Mouse (Mus musculus): ENCODE results near the gene Rras. TPM values are rescaled to one million over a fixed set of nuclear protein-coding genes. Genes with fewer than 3 reads are reported as not detected.

The Rras gene
- polyA plus RNA-seq, 1 experiment from 2014 or later = 27.5 TPM

- Histone ChIP-seq H3K36me3 (peaks cover 9% of the 10 kb centered on the region), H3K9me3 (no peaks in the 10 kb centered on the region), H3K4me3 (no peak overlapping the region; the same call in 1 of the 2 replicates), H3K4me1 (peaks cover 27% of the 10 kb centered on the region), H3K27me3 (no peaks in the 10 kb centered on the region), H3K4me2 (replicated peaks) (peak overlapping the region; percentile 63; the same call in 1 of the 2 replicates), H3K27ac (no peak overlapping the region), H3K9ac (no peak overlapping the region)
- ATAC-seq (ENCODE audit: low FRiP score, low read depth) = no peak
- 90% methylated on average over 6 of the region's 6 CpGs for whole genome bisulfite sequencing
Measured at GRCm38 (mm10) chr7:45060632-45061122, 42.9 kb downstream of the Rras start.

DNA sequence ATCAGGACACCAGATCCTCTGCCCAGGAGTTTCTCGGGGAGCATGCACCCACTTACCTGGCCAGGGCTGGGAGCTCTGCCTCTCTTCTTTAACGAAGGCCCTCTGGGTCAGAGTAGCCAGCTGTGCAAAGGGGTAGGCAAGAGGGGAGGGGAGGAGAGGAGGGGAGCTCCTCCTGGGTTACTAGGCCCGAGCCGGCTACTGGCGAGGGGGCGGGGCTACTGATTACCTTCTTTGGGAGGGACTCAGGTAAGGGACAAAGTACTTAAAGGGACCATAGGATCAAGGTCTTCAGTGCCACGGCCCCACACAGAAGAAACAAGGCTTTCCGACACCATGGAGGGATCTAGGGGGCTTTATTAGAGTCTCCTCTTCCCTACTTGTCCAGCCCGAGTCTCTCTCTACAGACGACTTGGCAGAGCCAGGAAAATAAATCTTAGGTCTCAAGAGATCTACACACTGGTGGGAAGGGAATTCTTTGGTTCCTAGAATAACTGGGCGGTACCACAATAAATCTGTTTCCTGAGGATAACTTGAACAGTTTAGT, 43.8 kb downstream of the Rras start:
- Histone ChIP-seq H3K9ac (peak overlapping the region; percentile 60), H3K36me3 (peaks cover 9% of the 10 kb centered on the region), H3K27ac (peak overlapping the region; percentile 92), H3K27me3 (no peaks in the 10 kb centered on the region), H3K4me2 (replicated peaks) (peak overlapping the region; percentile 63), H3K4me1 (peaks cover 27% of the 10 kb centered on the region), H3K4me3 (peak overlapping the region; percentile 68), H3K9me3 (no peaks in the 10 kb centered on the region)
- 15% methylated on average over 11 of the region's 11 CpGs for WGBS
- ATAC-seq (ENCODE audit: low FRiP score, low read depth) = no peak

- Histone ChIP-seq H3K9ac (peak within 1 kb of the TSS; percentile 72), H3K27me3 (no peaks in the 10 kb centered on the region), H3K4me2 (replicated peaks) (peak within 1 kb of the TSS; percentile 63), H3K27ac (peak within 1 kb of the TSS; percentile 92), H3K4me1 (peaks cover 27% of the 10 kb centered on the region), H3K36me3 (peaks cover 9% of the 10 kb centered on the region), H3K4me3 (peak within 1 kb of the TSS; percentile 68), H3K9me3 (no peaks in the 10 kb centered on the region)
- ATAC-seq (ENCODE audit: low FRiP score, low read depth) = peak; percentile 91
- under 1% methylated on average over 31 of the region's 31 CpGs for WGBS
Measured at GRCm38 (mm10) chr7:45062239-45062835, 44.6 kb downstream of the Rras start, which contains the start of the genes Nosip and Prrg2. Gene Nosip, plus strand, starts transcription at chr7:45062429. Gene Prrg2, minus strand, starts transcription at chr7:45062677.

DNA sequence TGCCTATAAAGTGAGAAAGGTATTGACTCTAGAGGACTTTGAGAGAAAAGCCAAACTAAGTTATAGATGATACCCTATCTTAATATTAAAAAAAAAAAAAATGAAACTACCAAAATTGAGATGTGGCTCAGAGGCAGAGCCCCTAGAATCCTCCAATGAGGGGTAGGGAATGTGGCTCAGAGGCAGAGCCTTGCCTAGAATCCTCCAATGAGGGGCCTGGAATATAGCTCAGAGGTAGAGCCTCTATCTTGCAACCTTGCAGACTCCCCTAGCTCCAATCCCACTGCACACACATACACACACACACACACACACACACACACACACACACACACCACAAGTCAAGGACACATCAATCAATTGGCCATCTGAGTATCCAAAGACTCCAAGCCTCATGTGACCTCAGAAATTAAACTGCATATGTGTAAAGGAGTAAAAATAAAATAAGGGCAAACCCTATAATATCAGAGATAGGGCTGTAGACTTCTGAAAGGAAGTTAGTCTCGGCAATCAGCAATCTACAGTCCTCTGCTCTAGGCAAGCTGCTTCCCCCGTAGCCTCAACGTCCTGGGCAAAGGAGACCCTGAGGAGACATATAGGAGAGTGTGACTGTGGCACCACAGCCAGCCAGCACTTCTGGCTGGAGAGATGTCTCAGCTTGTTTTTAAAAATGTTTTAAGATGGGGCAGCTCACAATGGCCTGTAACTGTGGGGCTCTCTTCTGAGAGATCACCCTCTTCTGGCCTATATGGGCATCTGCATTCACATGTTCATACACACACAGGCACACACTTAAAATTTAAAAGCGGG, 49.6 kb downstream of the Rras start:
- Histone ChIP-seq H3K4me2 (replicated peaks) (no peak overlapping the region), H3K4me3 (no peak overlapping the region), H3K4me1 (peaks cover 11% of the 10 kb centered on the region), H3K9ac (no peak overlapping the region), H3K9me3 (no peaks in the 10 kb centered on the region), H3K27ac (no peak overlapping the region), H3K36me3 (no peaks in the 10 kb centered on the region), H3K27me3 (no peaks in the 10 kb centered on the region)
- 77% methylated on average over 4 of the region's 4 CpGs for WGBS
- ATAC-seq (ENCODE audit: low FRiP score, low read depth) = no peak

DNA sequence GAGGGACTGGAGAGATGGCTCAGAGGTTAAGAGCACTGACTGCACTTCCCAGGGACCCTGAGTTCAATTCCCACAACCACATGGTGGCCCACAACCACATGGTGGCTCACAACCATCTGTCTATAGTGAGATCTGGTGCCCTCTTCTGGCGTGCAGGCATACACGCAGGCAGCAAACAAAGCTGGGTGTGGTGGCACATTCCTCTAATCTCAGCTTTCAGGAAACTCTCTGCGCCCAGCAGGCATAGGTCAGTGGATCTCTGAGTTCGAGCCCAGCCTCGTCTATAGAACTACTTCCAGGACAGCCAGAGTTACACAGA, 50.2 kb downstream of the Rras start:
- Histone ChIP-seq H3K27me3 (no peaks in the 10 kb centered on the region), H3K36me3 (no peaks in the 10 kb centered on the region), H3K9ac (no peak overlapping the region), H3K4me2 (replicated peaks) (no peak overlapping the region), H3K9me3 (no peaks in the 10 kb centered on the region), H3K4me3 (no peak overlapping the region), H3K4me1 (peaks cover 11% of the 10 kb centered on the region), H3K27ac (no peak overlapping the region)
- 36% methylated on average over 5 of the region's 5 CpGs for WGBS
- ATAC-seq (ENCODE audit: low FRiP score, low read depth) = no peak

- no peak for ATAC-seq (ENCODE audit: low FRiP score, low read depth)
- 98% methylated on average over 2 of the region's 2 CpGs for WGBS
- H3K9me3 ChIP-seq = no peaks in the 10 kb centered on the region
Measured at GRCm38 (mm10) chr7:45069671-45070070, 51.9 kb downstream of the Rras start.

More at GRCm38 (mm10) chr7:45069671-45070070, 51.9 kb downstream of the Rras start:
- Histone ChIP-seq H3K4me2 (replicated peaks) (no peak overlapping the region), H3K4me1 (no peaks in the 10 kb centered on the region), H3K36me3 (peaks cover 15% of the 10 kb centered on the region), H3K27me3 (no peaks in the 10 kb centered on the region), H3K9ac (no peak overlapping the region), H3K4me3 (no peak overlapping the region), H3K27ac (no peak overlapping the region; the same call in 1 of the 2 replicates)

Small RNA genes lying within 50 kb of the gene (microRNA-seq; reads per million reads assigned to microRNA genes)
- 0.52 reads per million for gene Mir7054

Other genes starting within 250 kb of the Rras start
- gene Nup62, start 201.9 kb upstream of the Rras start, polyA plus RNA-seq (2015; fragmentation: Nextera tagmentation; extraction: Ambion mirVana) = 97.3 and 102 TPM in 2 replicates
- 1.4 and 2.5 TPM in 2 replicates for gene Il4i1, start 201.6 kb upstream of the Rras start, polyA plus RNA-seq (2015; fragmentation: Nextera tagmentation; extraction: Ambion mirVana)
- 3.2 and 3.6 TPM in 2 replicates for gene Atf5, start 201.3 kb upstream of the Rras start, polyA plus RNA-seq (2015; fragmentation: Nextera tagmentation; extraction: Ambion mirVana)
- gene Akt1s1, start 169.0 kb upstream of the Rras start, polyA plus RNA-seq (2015; fragmentation: Nextera tagmentation; extraction: Ambion mirVana) = 112 and 122 TPM in 2 replicates
- 86.0 and 90.5 TPM in 2 replicates for gene Tbc1d17, start 168.9 kb upstream of the Rras start, polyA plus RNA-seq (2015; fragmentation: Nextera tagmentation; extraction: Ambion mirVana)
- gene Pnkp, start 160.8 kb upstream of the Rras start, polyA plus RNA-seq (2015; fragmentation: Nextera tagmentation; extraction: Ambion mirVana) = 33.1 and 33.9 TPM in 2 replicates
- 502 and 514 TPM in 2 replicates for gene Ptov1, start 148.2 kb upstream of the Rras start, polyA plus RNA-seq (2015; fragmentation: Nextera tagmentation; extraction: Ambion mirVana)
- 118 and 119 TPM in 2 replicates for gene Med25, start 125.2 kb upstream of the Rras start, polyA plus RNA-seq (2015; fragmentation: Nextera tagmentation; extraction: Ambion mirVana)
- gene Fuz, start 121.9 kb upstream of the Rras start, polyA plus RNA-seq (2015; fragmentation: Nextera tagmentation; extraction: Ambion mirVana) = 23.0 and 25.8 TPM in 2 replicates
- gene Ap2a1, start 88.5 kb upstream of the Rras start, polyA plus RNA-seq (2015; fragmentation: Nextera tagmentation; extraction: Ambion mirVana) = 76.1 and 81.6 TPM in 2 replicates
- gene Tsks, start 74.8 kb upstream of the Rras start, polyA plus RNA-seq (2015; fragmentation: Nextera tagmentation; extraction: Ambion mirVana) = 0.23 and 0.25 TPM in 2 replicates
- gene Cpt1c, start 43.1 kb upstream of the Rras start, polyA plus RNA-seq (2015; fragmentation: Nextera tagmentation; extraction: Ambion mirVana) = 33.9 and 35.0 TPM in 2 replicates
- 670 and 703 TPM in 2 replicates for gene Prmt1, start 31.4 kb upstream of the Rras start, polyA plus RNA-seq (2015; fragmentation: Nextera tagmentation; extraction: Ambion mirVana)
- gene Irf3, start 20.3 kb upstream of the Rras start, polyA plus RNA-seq (2015; fragmentation: Nextera tagmentation; extraction: Ambion mirVana) = 94.6 and 96.8 TPM in 2 replicates
- gene Bcl2l12, start 19.2 kb upstream of the Rras start, polyA plus RNA-seq (2015; fragmentation: Nextera tagmentation; extraction: Ambion mirVana) = 77.3 and 78.4 TPM in 2 replicates
- 38.6 and 40.7 TPM in 2 replicates for gene Scaf1, start 1.6 kb upstream of the Rras start, polyA plus RNA-seq (2015; fragmentation: Nextera tagmentation; extraction: Ambion mirVana)
- 14.5 and 15.3 TPM in 2 replicates for gene Prr12, start 34.9 kb downstream of the Rras start, polyA plus RNA-seq (2015; fragmentation: Nextera tagmentation; extraction: Ambion mirVana)
- 71.2 and 71.4 TPM in 2 replicates for gene Nosip, start 44.5 kb downstream of the Rras start, polyA plus RNA-seq (2015; fragmentation: Nextera tagmentation; extraction: Ambion mirVana)
- gene Prrg2, start 44.7 kb downstream of the Rras start, polyA plus RNA-seq (2015; fragmentation: Nextera tagmentation; extraction: Ambion mirVana) = 22.3 and 24.5 TPM in 2 replicates
- 462 and 483 TPM in 2 replicates for gene Rcn3, start 74.3 kb downstream of the Rras start, polyA plus RNA-seq (2015; fragmentation: Nextera tagmentation; extraction: Ambion mirVana)
- gene Fcgrt, start 85.9 kb downstream of the Rras start, polyA plus RNA-seq (2015; fragmentation: Nextera tagmentation; extraction: Ambion mirVana) = 44.0 and 45.4 TPM in 2 replicates
- gene Rps11, start 106.5 kb downstream of the Rras start, polyA plus RNA-seq (2015; fragmentation: Nextera tagmentation; extraction: Ambion mirVana) = 1,512 and 1,535 TPM in 2 replicates
- 1,305 and 1,326 TPM in 2 replicates for gene Rpl13a, start 110.8 kb downstream of the Rras start, polyA plus RNA-seq (2015; fragmentation: Nextera tagmentation; extraction: Ambion mirVana)
- gene Gm45713, start 118.3 kb downstream of the Rras start, polyA plus RNA-seq (2015; fragmentation: Nextera tagmentation; extraction: Ambion mirVana) = 0.60 and 0.75 TPM in 2 replicates
- 1.0 and 1.2 TPM in 2 replicates for gene Flt3l, start 118.5 kb downstream of the Rras start, polyA plus RNA-seq (2015; fragmentation: Nextera tagmentation; extraction: Ambion mirVana)
- gene Pih1d1, start 136.3 kb downstream of the Rras start, polyA plus RNA-seq (2015; fragmentation: Nextera tagmentation; extraction: Ambion mirVana) = 86.9 and 87.1 TPM in 2 replicates
- gene Aldh16a1, start 136.6 kb downstream of the Rras start, polyA plus RNA-seq (2015; fragmentation: Nextera tagmentation; extraction: Ambion mirVana) = 45.1 and 46.4 TPM in 2 replicates
- 0.19 and 0.23 TPM in 2 replicates for gene Slc17a7, start 146.0 kb downstream of the Rras start, polyA plus RNA-seq (2015; fragmentation: Nextera tagmentation; extraction: Ambion mirVana)
- gene Gfy, start 161.6 kb downstream of the Rras start, polyA plus RNA-seq (2015; fragmentation: Nextera tagmentation; extraction: Ambion mirVana) = not detected in 2 replicates
- gene Pth2, start 163.0 kb downstream of the Rras start, polyA plus RNA-seq (2015; fragmentation: Nextera tagmentation; extraction: Ambion mirVana) = not detected in 2 replicates
- gene Ccdc155, start 186.9 kb downstream of the Rras start, polyA plus RNA-seq (2015; fragmentation: Nextera tagmentation; extraction: Ambion mirVana) = 0.93 and 1.4 TPM in 2 replicates
- 1.3 and 1.4 TPM in 2 replicates for gene Dkkl1, start 194.2 kb downstream of the Rras start, polyA plus RNA-seq (2015; fragmentation: Nextera tagmentation; extraction: Ambion mirVana)
- 259 and 263 TPM in 2 replicates for gene Tead2, start 197.8 kb downstream of the Rras start, polyA plus RNA-seq (2015; fragmentation: Nextera tagmentation; extraction: Ambion mirVana)
- gene Cd37, start 221.2 kb downstream of the Rras start, polyA plus RNA-seq (2015; fragmentation: Nextera tagmentation; extraction: Ambion mirVana) = 1.3 and 2.1 TPM in 2 replicates
- 0.28 and 0.43 TPM in 2 replicates for gene Slc6a16, start 223.1 kb downstream of the Rras start, polyA plus RNA-seq (2015; fragmentation: Nextera tagmentation; extraction: Ambion mirVana)